Mouse (Mus musculus) Patski (cell line): ENCODE results near the gene Arhgap22. TPM values are rescaled to one million over a fixed set of nuclear protein-coding genes. Genes with fewer than 3 reads are reported as not detected.
A peak's percentile ranks its signal among the peaks of the same experiment; 100 is the strongest.

ENCODE experiments used
- ATAC-seq: fragments of 100-300 bp; one replicate; pipeline ENCODE4 v1.8.0; 2021
- CTCF ChIA-PET: fragments of 350-600 bp; sonication (Branson Sonifier 250); formaldehyde crosslinking; loops from one replicate; lab custom pipeline; 2022; ENCODE audit warnings: inconsistent platforms; lab: Charles Lee
- POLR2A ChIA-PET: fragments of 350-600 bp; sonication (Branson Sonifier 250); formaldehyde crosslinking; loops from one replicate; lab custom pipeline; 2022; ENCODE audit warnings: antibody characterized with exemption, inconsistent platforms; lab: Charles Lee
- DNase-seq: peaks from one replicate; pipeline ENCODE4 v3.0.0-alpha.2; 2011; ENCODE audit warnings: low read depth, low spot score
- H3K27me3 ChIP-seq: fragments of 371-371 bp; one replicate; pipeline ENCODE4 v1.5.1; 2021
- CTCF ChIP-seq: fragments of 100-300 bp; IDR thresholded peaks from one replicate; pipeline ENCODE4 v1.5.1; 2021
- in situ Hi-C: fragments of 300-500 bp; cut with MboI; formaldehyde crosslinking; loops from 3 replicates; pipeline ENCODE4 v1.11.1; 2018; ENCODE audit warnings: low pct_unique_long_range_greater_than_20kb, mixed read lengths
- polyA plus RNA-seq: library from polyadenylated mRNA; unstranded; gene quantifications from one replicate; pipeline ENCODE4 v1.2.3, GENCODE M21; 2021

Arhgap22 gene
- polyA plus RNA-seq, result 11.1 TPM

GRCm38 (mm10) chr14:33213823-33214766 is at the start of gene Arhgap22:
Gene Arhgap22 (plus strand): TSS chr14:33214026.
- POLR2A ChIA-PET, result interaction anchor here (2.3 kb wide), 1 partner anchor 89 kb away, joined by 8 read pairs; no protein-coding TSS in a partner anchor
- ATAC-seq (peak; percentile 82), DNase-seq (peak; percentile 35)
- peaks cover 11% of the 10 kb centered on the region for H3K27me3 ChIP-seq
- TF ChIP-seq CTCF, result peak; percentile 99
- in situ Hi-C loops, result loop anchor here (5.0 kb wide), 3 partner anchors 88 to 323 kb away; no protein-coding TSS in a partner anchor
- CTCF ChIA-PET, result interaction anchor here (0.5 to 4.4 kb wide), 16 partner anchors 8 to 319 kb away, joined by 3 to 47 read pairs (median 3); no protein-coding TSS in a partner anchor

GRCm38 (mm10) chr14:33168750-33169149 is 45.1 kb upstream of the Arhgap22 start:
- ATAC-seq (no peak), DNase-seq (no peak)
- POLR2A ChIA-PET, result no interaction called here
- CTCF ChIA-PET, result no interaction called here
- TF ChIP-seq CTCF, result no peak
- peaks cover 11% of the 10 kb centered on the region for H3K27me3 ChIP-seq
- in situ Hi-C loops, result no loop called here

DNA sequence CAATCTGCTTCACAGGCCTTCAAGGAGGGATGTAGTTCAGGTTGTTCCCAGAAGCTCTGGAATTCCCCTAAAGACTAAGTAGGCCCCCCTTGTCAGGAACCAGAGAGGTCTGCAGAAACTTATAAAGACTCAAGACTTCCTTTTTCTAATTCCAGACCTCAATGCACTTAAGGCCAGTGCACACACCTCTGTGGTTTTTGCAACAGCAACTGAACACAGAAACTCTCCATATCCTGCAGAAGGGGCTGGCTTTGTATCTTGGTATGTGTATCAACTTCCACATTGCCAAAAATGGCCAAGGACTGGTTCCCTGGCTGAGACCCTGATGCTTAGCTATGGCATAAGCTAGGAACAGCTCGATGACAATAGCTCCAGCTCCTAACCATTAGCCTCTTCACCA is 41.9 kb upstream of the Arhgap22 start:
- no peak for DNase-seq
- no peak for ATAC-seq
- H3K27me3 ChIP-seq, result peaks cover 11% of the 10 kb centered on the region
- TF ChIP-seq CTCF, result no peak
- POLR2A ChIA-PET, result no interaction called here
- in situ Hi-C loops, result no loop called here
- CTCF ChIA-PET, result no interaction called here

DNA sequence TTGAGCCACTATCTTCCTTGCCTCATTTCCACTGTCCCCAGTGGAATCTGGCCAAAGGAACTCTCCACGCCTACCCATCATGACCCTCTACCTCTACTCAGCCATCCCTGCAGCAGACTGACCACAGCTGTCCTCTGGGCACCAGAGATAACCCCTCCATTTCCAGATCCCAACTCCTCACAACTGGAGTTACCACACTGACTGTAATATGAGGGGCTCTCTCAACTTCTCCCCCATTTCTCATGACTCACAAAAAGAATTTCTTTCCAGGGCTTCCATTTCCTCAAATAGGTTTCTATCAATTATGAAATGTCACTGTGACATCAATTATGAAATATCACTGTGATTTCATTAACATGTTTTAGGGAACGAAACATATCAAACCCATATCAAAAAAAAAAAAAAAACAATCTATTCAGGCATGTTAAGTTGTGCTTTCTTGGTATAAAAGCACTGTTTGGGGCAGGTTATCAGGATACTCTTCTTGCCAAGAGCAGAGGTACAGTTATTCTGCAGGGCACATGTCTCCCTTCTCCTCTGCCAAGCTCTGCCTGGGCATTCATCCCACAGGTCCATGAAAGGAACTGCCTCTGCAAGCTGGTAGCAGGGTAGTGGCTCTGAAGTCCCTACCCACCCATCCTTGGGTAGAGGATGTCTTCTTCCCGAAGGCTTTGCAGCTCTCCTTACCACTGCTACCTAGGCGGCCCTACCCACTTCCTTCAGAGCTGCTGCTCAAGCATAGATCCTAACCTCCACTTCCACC is 38.6 kb upstream of the Arhgap22 start:
- ATAC-seq (peak; percentile 47), DNase-seq (no peak)
- ChIA-PET POLR2A (no interaction called here), CTCF (no interaction called here)
- TF ChIP-seq CTCF, result no peak
- peaks cover 6% of the 10 kb centered on the region for H3K27me3 ChIP-seq
- in situ Hi-C loops, result no loop called here

DNA sequence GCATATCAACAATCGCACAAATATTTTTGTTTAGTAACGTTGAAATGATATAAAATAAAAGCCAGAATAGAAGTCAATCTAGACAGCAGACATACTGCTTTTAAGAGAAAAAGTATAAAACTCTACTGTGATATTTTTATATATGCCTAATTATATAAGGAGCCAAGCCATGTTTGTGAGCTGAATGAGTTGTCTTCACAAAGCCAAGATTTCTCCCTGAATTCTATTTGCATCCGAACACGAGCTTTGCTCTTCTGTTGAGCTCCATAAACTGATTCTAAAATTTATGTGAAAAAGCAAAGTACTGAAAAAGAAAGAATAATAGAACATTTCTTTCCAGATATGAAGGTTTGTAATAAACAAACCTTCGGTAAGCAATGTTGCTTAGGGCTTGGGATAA is 33.7 kb upstream of the Arhgap22 start:
- ChIA-PET POLR2A (no interaction called here), CTCF (no interaction called here)
- ATAC-seq, result no peak
- H3K27me3 ChIP-seq, result no peaks in the 10 kb centered on the region
- no peak for TF ChIP-seq CTCF
- in situ Hi-C loops, result no loop called here
- DNase-seq, result no peak

- ATAC-seq (no peak), DNase-seq (no peak)
- ChIA-PET POLR2A (no interaction called here), CTCF (interaction anchor here (1.5 kb wide), 1 partner anchor 649 kb away, joined by 3 read pairs; no protein-coding TSS in a partner anchor)
- in situ Hi-C loops, result no loop called here
- TF ChIP-seq CTCF, result no peak
- no peaks in the 10 kb centered on the region for H3K27me3 ChIP-seq
Observed at GRCm38 (mm10) chr14:33185068-33185800, 28.6 kb upstream of the Arhgap22 start, which contains the start of gene Wdfy4. Gene Wdfy4 (minus strand): TSS chr14:33185508.

DNA sequence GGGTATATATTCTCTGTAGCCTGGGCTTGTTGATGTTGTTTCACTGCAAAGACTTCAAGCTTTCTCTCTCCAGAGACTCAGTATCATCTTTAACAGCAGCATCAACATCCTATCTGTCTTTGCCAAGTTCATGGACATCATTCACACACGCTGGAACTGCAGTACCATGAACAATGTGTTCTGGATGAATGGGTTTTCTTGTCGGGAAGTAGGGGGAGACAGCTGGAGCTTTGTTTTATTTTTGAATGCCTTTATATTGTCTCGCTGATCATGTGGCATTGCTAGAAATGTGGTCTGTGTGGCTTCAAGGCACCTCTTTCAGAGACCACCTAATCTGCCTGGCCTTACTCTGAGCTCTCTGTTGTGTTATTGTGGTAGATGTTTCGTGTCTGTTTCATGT is 26.6 kb upstream of the Arhgap22 start:
- ATAC-seq, result no peak
- no peak for TF ChIP-seq CTCF
- no peak for DNase-seq
- ChIA-PET POLR2A (no interaction called here), CTCF (no interaction called here)
- peaks cover 5% of the 10 kb centered on the region for H3K27me3 ChIP-seq
- in situ Hi-C loops, result no loop called here

- POLR2A ChIA-PET, result no interaction called here
- H3K27me3 ChIP-seq, result peaks cover 5% of the 10 kb centered on the region
- DNase-seq, result no peak
- no peak for TF ChIP-seq CTCF
- in situ Hi-C loops, result no loop called here
- CTCF ChIA-PET, result no interaction called here
- no peak for ATAC-seq
Observed at GRCm38 (mm10) chr14:33189230-33189629, 24.6 kb upstream of the Arhgap22 start.

DNA sequence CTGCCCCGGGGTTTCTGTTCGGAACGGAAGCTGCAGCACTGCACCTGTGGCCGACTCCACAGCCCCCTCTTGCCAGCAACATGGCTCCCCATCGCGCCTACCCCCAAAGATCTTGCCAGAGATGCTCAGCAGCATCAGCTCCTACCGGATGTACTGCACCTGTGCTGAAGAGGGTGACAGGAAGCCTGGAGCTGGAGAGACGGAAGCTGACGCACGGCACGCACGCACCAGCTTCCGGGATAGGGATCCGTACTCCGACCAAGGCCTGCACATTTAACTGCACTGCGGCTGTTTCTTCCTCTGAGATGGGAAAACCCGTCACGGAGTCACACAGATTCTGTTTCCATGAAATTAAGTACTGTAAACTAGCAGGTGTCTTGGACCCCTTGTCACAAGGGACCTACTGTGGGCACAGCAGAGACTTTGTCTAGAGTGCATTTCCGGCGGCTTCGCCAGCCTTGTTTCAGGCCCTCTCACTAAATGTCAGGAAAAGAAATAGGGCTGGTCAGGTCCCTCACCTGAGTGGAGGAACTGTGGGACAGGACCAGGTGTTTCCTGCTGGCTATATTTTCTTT is 23.9 kb upstream of the Arhgap22 start:
- in situ Hi-C loops, result no loop called here
- CTCF ChIA-PET, result no interaction called here
- DNase-seq, result no peak
- H3K27me3 ChIP-seq, result peaks cover 5% of the 10 kb centered on the region
- POLR2A ChIA-PET, result no interaction called here
- ATAC-seq, result no peak
- no peak for TF ChIP-seq CTCF

DNA sequence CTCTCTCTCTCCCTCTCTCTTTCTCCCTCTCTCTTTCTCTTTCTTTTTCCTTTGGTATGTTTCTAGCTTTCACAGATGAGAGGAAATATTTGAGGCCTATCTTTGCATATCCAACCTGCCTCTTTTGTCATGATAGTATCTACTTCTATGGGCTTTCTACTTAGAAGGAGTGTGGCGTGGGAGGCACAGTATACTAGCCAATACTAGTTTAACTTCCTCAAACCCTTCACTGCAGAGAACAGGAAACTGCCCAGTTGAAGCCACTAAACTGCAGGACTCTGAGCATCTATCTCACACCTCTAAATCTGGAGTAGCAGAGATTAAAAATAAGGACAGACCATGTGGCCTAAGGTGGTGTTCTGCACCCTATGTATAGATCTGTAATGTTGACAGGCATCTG is 23.2 kb upstream of the Arhgap22 start:
- no peak for ATAC-seq
- no peak for TF ChIP-seq CTCF
- peaks cover 5% of the 10 kb centered on the region for H3K27me3 ChIP-seq
- POLR2A ChIA-PET, result interaction anchor here (0.7 kb wide), 1 partner anchor 467 kb away, joined by 3 read pairs; no protein-coding TSS in a partner anchor
- DNase-seq, result no peak
- CTCF ChIA-PET, result no interaction called here
- in situ Hi-C loops, result no loop called here
